In the genomic region with DNA sequence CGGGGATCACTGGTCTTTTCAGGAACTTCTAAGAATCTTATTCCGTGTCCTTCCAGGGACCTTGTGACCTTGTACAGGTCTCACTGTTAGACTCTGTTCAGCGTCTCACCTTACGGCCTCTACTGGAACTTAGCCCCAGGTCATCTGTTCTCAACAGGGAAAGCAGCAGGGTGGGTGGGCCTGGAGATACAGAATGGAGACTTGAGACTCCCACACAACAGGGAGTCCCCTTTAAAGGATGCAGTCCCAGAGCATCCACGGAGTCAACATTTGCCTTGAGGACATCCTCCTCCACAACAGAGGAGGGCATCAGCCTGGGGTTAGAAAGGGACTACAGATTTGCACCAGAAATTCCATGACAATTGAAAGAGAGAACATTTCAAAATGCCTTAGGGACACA, we compare ENCODE assay signal across 17 mouse cellular contexts. TPM values are rescaled to one million over a fixed set of nuclear protein-coding genes. Genes with fewer than 3 reads are reported as not detected.
"Had no signal": no experiment of that assay in that cellular context is flagged by ENCODE, and none has a peak within 500 bp of the region (broad histone marks: within the 10 kb centered on the region; RNA-seq: fewer than 3 reads in every experiment).

No protein-coding gene starts in this region.

- H3K9me3 ChIP-seq: kidney, embryonic 15.5 days; limb, embryonic 13.5 days; liver, embryonic 15.5 days; midbrain, embryonic 10.5 days had no signal

- H3K4me2 ChIP-seq: kidney, embryonic 15.5 days; limb, embryonic 13.5 days; liver, embryonic 15.5 days had no signal

- H3K27ac ChIP-seq: kidney, embryonic 15.5 days; limb, embryonic 13.5 days; liver, embryonic 15.5 days; midbrain, embryonic 10.5 days had no signal

- H3K4me1 ChIP-seq: limb, embryonic 13.5 days; liver, embryonic 15.5 days had no signal

- H3K36me3 ChIP-seq: kidney, embryonic 15.5 days; limb, embryonic 13.5 days; liver, embryonic 15.5 days; midbrain, embryonic 10.5 days had no signal

- H3K9ac ChIP-seq: kidney, embryonic 15.5 days; limb, embryonic 13.5 days; liver, embryonic 15.5 days had no signal

- H3K27me3 ChIP-seq: limb, embryonic 13.5 days had no signal

- H3K4me3 ChIP-seq: kidney, embryonic 15.5 days; limb, embryonic 13.5 days; liver, embryonic 15.5 days; midbrain, embryonic 10.5 days; myocyte had no signal

- DNase-seq: kidney, adult 2 months; kidney, postnatal 14 days; left cerebral cortex, postnatal 4 days; lung, postnatal 10 days; midbrain, embryonic 14.5 days; right cerebral cortex, postnatal 4 days; spleen, adult 18-20 months; thymus, adult 2 months; thymus, postnatal 25 days had no signal

RNA-seq across cellular contexts. Expression of a gene that starts 1.6 kb away (rescaled TPM):
- polyA plus RNA-seq: kidney, adult 2 months; limb, embryonic 13.5 days; liver, adult 2 months; liver, embryonic 15.5 days; midbrain, embryonic 10.5 days; myocyte; neural tube, embryonic 11.5 days; urinary bladder, adult 2 months had no signal
